Mouse (Mus musculus): ENCODE results near the gene Fam193a. TPM values are rescaled to one million over a fixed set of nuclear protein-coding genes. Genes with fewer than 3 reads are reported as not detected.

Gene Fam193a
- total and polyA plus RNA-seq, 3 experiments, result 17.4 to 74.9 (median 24.3) TPM

GRCm38 (mm10) chr5:34485731-34486130, 116.0 kb downstream of the Fam193a start:
- H3K4me3 ChIP-seq (ENCODE audit: low read depth, low read length), result no peak overlapping the region
- no peak for DNase-seq (ENCODE audit: low spot score)
- H3K4me1 ChIP-seq (ENCODE audit: insufficient read depth, low read depth, low read length), result no peaks in the 10 kb centered on the region; the same call in none of the 2 replicates
- TF ChIP-seq CTCF (IDR thresholded peaks at IDR 0.05; ENCODE audit: low read depth, low read length) (no peak), POLR2AphosphoS5 (IDR thresholded peaks at IDR 0.05; ENCODE audit: insufficient replicate concordance, low read depth, low read length) (no peak), GATA2 (IDR thresholded peaks at IDR 0.05; ENCODE audit: borderline replicate concordance, low read depth, low read length) (no peak), GATA1 (IDR thresholded peaks at IDR 0.05; ENCODE audit: borderline replicate concordance, low read length) (no peak), TAL1 (conservative IDR thresholded peaks at IDR 0.05; ENCODE audit: low read depth, low read length) (no peak)
- H3K36me3 ChIP-seq (replicated peaks), result peaks cover 49% of the 10 kb centered on the region
- H3K27me3 ChIP-seq (ENCODE audit: insufficient read depth, low read length), result no peaks in the 10 kb centered on the region
- H3K9me3 ChIP-seq (replicated peaks), result no peaks in the 10 kb centered on the region
- no peak for ATAC-seq (ENCODE audit: extremely low read depth, insufficient number of reproducible peaks, low FRiP score, poor library complexity, severe bottlenecking)

- ATAC-seq (ENCODE audit: extremely low read depth, insufficient number of reproducible peaks, low FRiP score, poor library complexity, severe bottlenecking), result no peak
- peaks cover 35% of the 10 kb centered on the region for H3K36me3 ChIP-seq (replicated peaks)
- TF ChIP-seq GATA2 (IDR thresholded peaks at IDR 0.05; ENCODE audit: borderline replicate concordance, low read depth, low read length) (no peak), GATA1 (IDR thresholded peaks at IDR 0.05; ENCODE audit: borderline replicate concordance, low read length) (no peak), POLR2AphosphoS5 (IDR thresholded peaks at IDR 0.05; ENCODE audit: insufficient replicate concordance, low read depth, low read length) (no peak), CTCF (IDR thresholded peaks at IDR 0.05; ENCODE audit: low read depth, low read length) (no peak), TAL1 (conservative IDR thresholded peaks at IDR 0.05; ENCODE audit: low read depth, low read length) (no peak)
Measured at GRCm38 (mm10) chr5:34487320-34488090, 117.8 kb downstream of the Fam193a start.

GRCm38 (mm10) chr5:34488741-34489417, 119.1 kb downstream of the Fam193a start:
- Histone ChIP-seq H3K4me3 (ENCODE audit: low read depth, low read length) (no peak overlapping the region), H3K4me1 (ENCODE audit: insufficient read depth, low read depth, low read length) (no peaks in the 10 kb centered on the region; the same call in none of the 2 replicates), H3K36me3 (replicated peaks) (peaks cover 29% of the 10 kb centered on the region), H3K9me3 (replicated peaks) (no peaks in the 10 kb centered on the region), H3K27me3 (ENCODE audit: insufficient read depth, low read length) (no peaks in the 10 kb centered on the region)
- no peak for TF ChIP-seq GATA1 (IDR thresholded peaks at IDR 0.05; ENCODE audit: borderline replicate concordance, low read length)
- no peak for TF ChIP-seq CTCF (IDR thresholded peaks at IDR 0.05; ENCODE audit: low read depth, low read length)
- TF ChIP-seq POLR2AphosphoS5 (IDR thresholded peaks at IDR 0.05; ENCODE audit: insufficient replicate concordance, low read depth, low read length), result no peak
- no peak for TF ChIP-seq GATA2 (IDR thresholded peaks at IDR 0.05; ENCODE audit: borderline replicate concordance, low read depth, low read length)
- ATAC-seq (ENCODE audit: extremely low read depth, insufficient number of reproducible peaks, low FRiP score, poor library complexity, severe bottlenecking) (no peak), DNase-seq (ENCODE audit: low spot score) (no peak)

More at GRCm38 (mm10) chr5:34487320-34488090, 117.8 kb downstream of the Fam193a start:
- H3K9me3 ChIP-seq (replicated peaks), result no peaks in the 10 kb centered on the region
- H3K4me3 ChIP-seq (ENCODE audit: low read depth, low read length), result no peak overlapping the region
- H3K4me1 ChIP-seq (ENCODE audit: insufficient read depth, low read depth, low read length), result no peaks in the 10 kb centered on the region; the same call in none of the 2 replicates
- DNase-seq (ENCODE audit: low spot score), result no peak
- no peaks in the 10 kb centered on the region for H3K27me3 ChIP-seq (ENCODE audit: insufficient read depth, low read length)

- Histone ChIP-seq H3K4me3 (ENCODE audit: low read depth, low read length) (no peak overlapping the region), H3K36me3 (replicated peaks) (peaks cover 27% of the 10 kb centered on the region), H3K27me3 (ENCODE audit: insufficient read depth, low read length) (no peaks in the 10 kb centered on the region), H3K4me1 (ENCODE audit: insufficient read depth, low read depth, low read length) (no peaks in the 10 kb centered on the region; the same call in none of the 2 replicates), H3K9me3 (replicated peaks) (no peaks in the 10 kb centered on the region)
- DNase-seq (ENCODE audit: low spot score) (no peak), ATAC-seq (ENCODE audit: extremely low read depth, insufficient number of reproducible peaks, low FRiP score, poor library complexity, severe bottlenecking) (no peak)
- TF ChIP-seq POLR2AphosphoS5 (IDR thresholded peaks at IDR 0.05; ENCODE audit: insufficient replicate concordance, low read depth, low read length), result no peak
Measured at GRCm38 (mm10) chr5:34489418-34489787, 119.7 kb downstream of the Fam193a start.

GRCm38 (mm10) chr5:34496745-34497144, 127.0 kb downstream of the Fam193a start:
- peaks cover 50% of the 10 kb centered on the region for H3K36me3 ChIP-seq (replicated peaks)
- H3K4me3 ChIP-seq (ENCODE audit: low read depth, low read length), result no peak overlapping the region
- no peaks in the 10 kb centered on the region; the same call in 1 of the 2 replicates for H3K27me3 ChIP-seq (ENCODE audit: insufficient read depth, low read length)
- H3K9me3 ChIP-seq (replicated peaks), result no peaks in the 10 kb centered on the region
- no peak for DNase-seq (ENCODE audit: low spot score)
- H3K4me1 ChIP-seq (ENCODE audit: insufficient read depth, low read depth, low read length), result peaks cover 2% of the 10 kb centered on the region; the same call in 1 of the 2 replicates
- ATAC-seq (ENCODE audit: extremely low read depth, insufficient number of reproducible peaks, low FRiP score, poor library complexity, severe bottlenecking), result no peak
- no peak for TF ChIP-seq CTCF (IDR thresholded peaks at IDR 0.05; ENCODE audit: low read depth, low read length)
- no peak for TF ChIP-seq TAL1 (conservative IDR thresholded peaks at IDR 0.05; ENCODE audit: low read depth, low read length)
- TF ChIP-seq GATA1 (IDR thresholded peaks at IDR 0.05; ENCODE audit: borderline replicate concordance, low read length), result no peak
- TF ChIP-seq POLR2AphosphoS5 (IDR thresholded peaks at IDR 0.05; ENCODE audit: insufficient replicate concordance, low read depth, low read length), result no peak
- TF ChIP-seq GATA2 (IDR thresholded peaks at IDR 0.05; ENCODE audit: borderline replicate concordance, low read depth, low read length), result no peak

GRCm38 (mm10) chr5:34500886-34501285, 131.2 kb downstream of the Fam193a start:
- peaks cover 2% of the 10 kb centered on the region; the same call in 1 of the 2 replicates for H3K4me1 ChIP-seq (ENCODE audit: insufficient read depth, low read depth, low read length)
- H3K36me3 ChIP-seq (replicated peaks), result peaks cover 62% of the 10 kb centered on the region
- no peak overlapping the region for H3K4me3 ChIP-seq (ENCODE audit: low read depth, low read length)
- no peaks in the 10 kb centered on the region; the same call in 1 of the 2 replicates for H3K27me3 ChIP-seq (ENCODE audit: insufficient read depth, low read length)
- no peak for TF ChIP-seq GATA2 (IDR thresholded peaks at IDR 0.05; ENCODE audit: borderline replicate concordance, low read depth, low read length)
- TF ChIP-seq GATA1 (IDR thresholded peaks at IDR 0.05; ENCODE audit: borderline replicate concordance, low read length), result no peak
- no peak for TF ChIP-seq TAL1 (conservative IDR thresholded peaks at IDR 0.05; ENCODE audit: low read depth, low read length)
- no peak for TF ChIP-seq CTCF (IDR thresholded peaks at IDR 0.05; ENCODE audit: low read depth, low read length)
- TF ChIP-seq POLR2AphosphoS5 (IDR thresholded peaks at IDR 0.05; ENCODE audit: insufficient replicate concordance, low read depth, low read length), result no peak
- no peak for ATAC-seq (ENCODE audit: extremely low read depth, insufficient number of reproducible peaks, low FRiP score, poor library complexity, severe bottlenecking)
- DNase-seq (ENCODE audit: low spot score), result no peak
- H3K9me3 ChIP-seq (replicated peaks), result no peaks in the 10 kb centered on the region

Data from G1E (cell line).